Mouse (Mus musculus) forelimb bud, embryonic 11.5 days (tissue): ENCODE measurements around the gene Arpc1a.

Source experiments
- DNase-seq: peaks from one replicate; pipeline ENCODE4 v3.0.0-alpha.2; 2012; ENCODE audit warnings: low read depth, low spot score

Arpc1a gene

GRCm38 (mm10) chr5:145139571-145140519 is 56.2 kb downstream of the Arpc1a start, which contains the start of the genes Pdap1 and Bud31:
Gene Pdap1, minus strand, starts transcription at chr5:145140238.
Gene Bud31, plus strand, starts transcription at chr5:145140362.
- peak; percentile 90 for DNase-seq

DNA sequence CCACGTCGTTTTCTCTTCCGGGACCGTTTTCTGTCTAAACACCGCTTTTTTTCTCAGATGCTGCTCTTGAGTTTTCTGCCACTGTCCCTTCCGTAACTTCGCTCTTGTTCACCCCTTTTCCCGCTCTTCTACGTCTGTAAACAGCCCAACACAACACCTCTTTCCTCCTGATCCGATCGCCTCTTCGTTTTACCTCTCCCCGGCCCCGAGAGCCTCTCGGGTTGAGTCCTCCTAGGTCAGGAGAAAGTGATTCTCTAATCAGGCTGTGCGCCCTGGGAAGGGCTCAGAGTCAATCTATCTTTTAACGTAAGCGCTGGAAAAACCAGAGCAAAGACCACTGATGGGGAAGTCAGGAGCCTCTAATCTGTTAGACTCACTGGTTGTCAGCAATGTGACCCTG is 57.0 kb downstream of the Arpc1a start:
- no peak for DNase-seq

DNA sequence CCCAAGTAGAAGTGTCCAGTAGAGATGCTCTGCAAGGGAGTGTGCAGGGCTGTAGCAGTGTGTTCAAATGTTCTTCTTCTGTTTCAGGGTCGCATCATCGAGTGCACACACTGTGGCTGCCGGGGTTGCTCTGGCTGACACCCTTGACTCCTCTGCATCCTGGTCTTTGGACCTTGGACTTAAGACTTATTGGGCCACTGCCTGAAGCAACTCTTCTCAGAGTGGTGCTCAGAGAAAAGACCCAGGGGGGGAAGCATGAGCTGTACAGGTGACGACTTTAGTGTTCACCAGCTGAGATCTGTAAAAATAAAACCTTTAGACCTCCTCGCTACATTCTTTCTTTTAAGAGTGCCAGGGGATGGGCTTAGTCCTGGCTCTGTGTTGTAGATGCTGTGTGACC is 64.1 kb downstream of the Arpc1a start:
- DNase-seq: no peak

- DNase-seq: no peak
Observed at GRCm38 (mm10) chr5:145149294-145149693, 65.7 kb downstream of the Arpc1a start.

GRCm38 (mm10) chr5:145152690-145153089 is 69.1 kb downstream of the Arpc1a start:
- no peak for DNase-seq
